Mouse (Mus musculus) liver, embryonic 14.5 days (tissue): ENCODE measurements around the gene Bcar3.

Experiments used
- CTCF ChIP-seq: IDR thresholded peaks from 2 replicates; pipeline ENCODE4 v1.5.1; 2016; ENCODE audit warnings: antibody characterized with exemption, low read depth, control low read depth
- EP300 ChIP-seq: IDR thresholded peaks from 2 replicates; pipeline ENCODE4 v1.6.1; 2016; ENCODE audit warnings: antibody characterized with exemption, low read depth

DNA sequence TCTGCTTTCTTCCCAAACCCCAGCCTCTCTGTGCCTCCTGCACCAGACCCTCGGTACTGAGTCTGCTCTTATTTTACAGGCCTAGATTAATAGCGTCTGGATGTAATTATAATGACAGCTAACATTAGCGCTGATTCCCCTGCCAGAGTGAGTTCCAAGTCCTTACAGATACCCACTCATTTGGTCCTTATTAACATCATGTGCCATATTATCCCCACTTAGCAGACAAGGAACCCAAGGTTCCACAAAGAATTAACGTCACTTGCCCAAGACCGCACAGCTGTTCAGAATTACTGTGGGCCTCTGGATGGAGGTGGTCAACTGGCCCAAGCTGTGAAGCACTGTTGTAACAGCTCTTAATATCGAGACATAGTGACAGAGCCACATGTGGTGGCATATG, 205.7 kb downstream of the Bcar3 start:
- TF ChIP-seq CTCF (no peak), EP300 (no peak)
